Mouse (Mus musculus) spleen, adult 2 months (tissue): ENCODE measurements at regions not wholly inside any gene's neighbourhood (a gene's known extent, or its start where the extent isn't known, plus 50 kb on each side); places are given as distances from the start of the nearest gene placed in this dataset.

ENCODE experiments used
- CTCF ChIP-seq: fragments of 200-500 bp; IDR thresholded peaks from 2 replicates; pipeline ENCODE4 v1.5.1; 2011; ENCODE audit warnings: mild to moderate bottlenecking, inconsistent platforms; ENCODE audit not compliant: insufficient read depth, insufficient read length, insufficient replicate concordance; ENCODE audit errors: extremely low read depth
- POLR2A ChIP-seq: fragments of 200-500 bp; IDR thresholded peaks from 2 replicates; pipeline ENCODE4 v1.6.1; 2011; ENCODE audit warnings: low read depth, low read length, inconsistent platforms

- TF ChIP-seq POLR2A (no peak), CTCF (no peak)
These were observed 108.2 kb downstream of the Gm9376 start for GRCm38 (mm10) chr14:118374819-118375520.
